In the genomic region with DNA sequence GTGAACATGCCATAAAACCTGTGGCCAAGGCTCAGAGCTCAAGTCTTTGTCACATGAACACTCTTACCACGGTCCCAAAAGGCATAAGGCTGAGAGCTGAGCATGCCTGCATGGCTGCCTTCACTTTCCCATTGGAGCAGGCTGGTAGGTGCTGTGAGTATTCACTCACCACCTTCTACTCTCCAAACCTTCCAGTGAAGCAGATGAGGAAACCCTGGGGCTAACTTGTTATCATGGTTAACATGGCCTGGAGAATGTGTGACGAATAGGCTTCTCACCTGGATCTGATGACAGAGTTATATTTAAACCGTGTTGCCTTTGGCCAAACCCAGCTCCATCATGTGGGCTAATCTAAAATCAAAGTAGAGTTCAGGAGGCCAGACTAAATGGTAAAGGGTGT, we compare ENCODE assay signal across 24 mouse cellular contexts.
A peak's percentile ranks its signal among the peaks of the same experiment; 100 is the strongest.
DNase-seq lines count a peak whose midpoint lies in the region; ATAC-seq lines count a peak whose summit lies in the region.
"Had no signal": no experiment of that assay in that cellular context is flagged by ENCODE, and none has a peak within 500 bp of the region (broad histone marks: within the 10 kb centered on the region; RNA-seq: fewer than 3 reads in every experiment).

No protein-coding gene starts in this region.

- no peak overlapping the region for H3K4me3 ChIP-seq in heart, embryonic 11.5 days (ENCODE audit: low read depth, low read length)
- no peak overlapping the region for H3K4me3 ChIP-seq in heart, embryonic 14.5 days (ENCODE audit: control insufficient read depth in 1 of 2, insufficient read depth in 1 of 2, low read depth in 1 of 2, low read length in 2 of 2)
- H3K4me3 ChIP-seq: forebrain, embryonic 10.5 days; forebrain, embryonic 13.5 days; hindbrain, embryonic 10.5 days; hindbrain, embryonic 13.5 days; intestine, embryonic 15.5 days had no signal

- H3K4me1 ChIP-seq in heart, embryonic 11.5 days (ENCODE audit: control insufficient read depth, insufficient read depth, low read length) = 0 out of 2 replicates have a peak, but pooled peaks cover 3% of the 10 kb centered on the region
- H3K4me1 ChIP-seq in heart, embryonic 14.5 days (ENCODE audit: control insufficient read depth in 2 of 2, insufficient read depth in 2 of 2, low read length in 2 of 2) = peaks cover 23 to 27% of the 10 kb centered on the region in 2 experiments
- H3K4me1 ChIP-seq: forebrain, embryonic 10.5 days; hindbrain, embryonic 10.5 days; intestine, embryonic 15.5 days had no signal

- no peak overlapping the region for H3K4me2 ChIP-seq in heart, embryonic 11.5 days
- H3K4me2 ChIP-seq in heart, embryonic 14.5 days (ENCODE audit: low read length) = no peak overlapping the region
- H3K4me2 ChIP-seq: forebrain, embryonic 13.5 days; hindbrain, embryonic 13.5 days; intestine, embryonic 15.5 days had no signal

- H3K9ac ChIP-seq in heart, embryonic 11.5 days (ENCODE audit: low read depth, low read length) = no peak overlapping the region
- H3K9ac ChIP-seq in heart, embryonic 14.5 days (ENCODE audit: low read length) = no peak overlapping the region
- H3K9ac ChIP-seq: forebrain, embryonic 13.5 days; hindbrain, embryonic 13.5 days; intestine, embryonic 15.5 days had no signal

- intact Hi-C loops in heart, postnatal 36 days (cut with DNase I) = no loop called here
- intact Hi-C loops in heart, postnatal 25 days (cut with DNase I) = no loop called here

- H3K27me3 ChIP-seq in heart, embryonic 11.5 days (ENCODE audit: control insufficient read depth, insufficient read depth, low read length) = 0 out of 2 replicates have a peak, but pooled peaks cover 2% of the 10 kb centered on the region
- H3K27me3 ChIP-seq in heart, embryonic 14.5 days (ENCODE audit: control insufficient read depth, insufficient read depth, low read length) = no peaks in the 10 kb centered on the region
- H3K27me3 ChIP-seq: hindbrain, embryonic 13.5 days; intestine, embryonic 15.5 days had no signal

- ATAC-seq in heart, embryonic 11.5 days (replicated peaks; ENCODE audit: insufficient number of reproducible peaks, low FRiP score, low TSS enrichment) = no peak; the same call in 1 of the 2 replicates
- ATAC-seq in heart, embryonic 14.5 days (ENCODE audit: insufficient number of reproducible peaks, insufficient read depth, low FRiP score, low read depth) = peak; percentile 42; the same call in 1 of the 2 replicates
- ATAC-seq: activated CD4-positive, CD25-positive, alpha-beta regulatory T cell, adult 4 months; forebrain, embryonic 13.5 days; forebrain, embryonic 16.5 days; hindbrain, embryonic 16.5 days; intestine, embryonic 15.5 days had no signal

- WGBS in heart, embryonic 11.5 days (ENCODE audit: insufficient replicate concordance) = 46% methylated on average over 3 of the region's 3 CpGs
- 41% methylated on average over 3 of the region's 3 CpGs for WGBS in heart, embryonic 14.5 days

- no peaks in the 10 kb centered on the region for H3K9me3 ChIP-seq in heart, embryonic 11.5 days (replicated peaks; ENCODE audit: control insufficient read depth, low read length)
- H3K9me3 ChIP-seq in heart, embryonic 14.5 days (ENCODE audit: control insufficient read depth, low read length) = no peaks in the 10 kb centered on the region
- H3K9me3 ChIP-seq: forebrain, embryonic 10.5 days; forebrain, embryonic 13.5 days; hindbrain, embryonic 10.5 days; hindbrain, embryonic 13.5 days; intestine, embryonic 15.5 days had no signal

- H3K36me3 ChIP-seq in heart, embryonic 11.5 days (ENCODE audit: control insufficient read depth, insufficient read depth, low read length) = no peaks in the 10 kb centered on the region
- H3K36me3 ChIP-seq in heart, embryonic 14.5 days (ENCODE audit: control insufficient read depth, insufficient read depth, low read length) = no peaks in the 10 kb centered on the region
- H3K36me3 ChIP-seq: forebrain, embryonic 10.5 days; hindbrain, embryonic 10.5 days; hindbrain, embryonic 13.5 days; intestine, embryonic 15.5 days had no signal

- 0 out of 2 replicates have a peak overlapping the region, but pooled peaks have one; percentile 46 for H3K27ac ChIP-seq in heart, embryonic 11.5 days (ENCODE audit: low read depth, low read length)
- peak overlapping the region; percentile 68 to 71 for H3K27ac ChIP-seq in heart, embryonic 14.5 days (replicated peaks in 1 of 2; ENCODE audit: control insufficient read depth in 1 of 2, insufficient read depth in 1 of 2, low read depth in 2 of 2, low read length in 2 of 2)
- H3K27ac ChIP-seq: forebrain, embryonic 10.5 days; forebrain, embryonic 13.5 days; hindbrain, embryonic 10.5 days; hindbrain, embryonic 13.5 days; intestine, embryonic 15.5 days had no signal

- peak; percentile 73 for DNase-seq in heart, adult 11 months
- DNase-seq in heart, postnatal 36 days = no peak
- no peak for DNase-seq in heart, adult 9 months (ENCODE audit: low spot score in 2 of 2)
- DNase-seq in heart, postnatal 25 days (ENCODE audit: low spot score) = no peak
- no peak for DNase-seq in testis, postnatal 10 days (ENCODE audit: low spot score)
- DNase-seq: adrenal gland, adult 8-10 months; adrenal gland, postnatal 25 days; cerebellum, adult 11-12 months; cerebellum, adult 8-10 months; cerebellum, postnatal 10 days; gastrocnemius, postnatal 10 days; gastrocnemius, postnatal 36 days; kidney, adult 11 months; kidney, adult 8-10 months had no signal
